Mouse (Mus musculus): Measurements from ENCODE around the gene Mgll. TPM values are rescaled to one million over a fixed set of nuclear protein-coding genes. Genes with fewer than 3 reads are reported as not detected.
A peak's percentile ranks its signal among the peaks of the same experiment; 100 is the strongest.

The Mgll gene
- total RNA-seq, 2 experiments from 2014 or later, result 83.6 to 88.1 TPM

DNA sequence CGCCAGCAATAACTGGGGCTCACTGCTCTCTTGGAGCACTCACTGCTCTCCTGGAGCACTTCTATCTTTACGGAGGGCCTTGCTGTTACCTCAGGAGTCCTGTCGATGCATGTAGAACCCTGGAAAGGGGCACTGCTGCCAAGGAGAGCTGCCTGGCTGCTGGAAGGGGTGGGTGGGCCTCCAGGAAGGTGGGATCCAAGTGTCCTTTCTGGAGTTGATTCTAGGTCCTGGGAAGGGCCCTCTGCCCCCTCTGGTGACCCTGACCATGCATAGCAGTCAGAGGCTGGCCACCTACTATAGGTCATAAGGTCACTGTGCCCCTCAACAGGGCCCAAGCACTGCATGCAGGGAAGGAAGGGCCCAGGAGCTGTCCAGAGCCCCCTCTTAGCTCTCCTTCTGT is 102.8 kb downstream of the Mgll start:
- no peak for DNase-seq (ENCODE audit: low spot score in 2 of 2)

DNA sequence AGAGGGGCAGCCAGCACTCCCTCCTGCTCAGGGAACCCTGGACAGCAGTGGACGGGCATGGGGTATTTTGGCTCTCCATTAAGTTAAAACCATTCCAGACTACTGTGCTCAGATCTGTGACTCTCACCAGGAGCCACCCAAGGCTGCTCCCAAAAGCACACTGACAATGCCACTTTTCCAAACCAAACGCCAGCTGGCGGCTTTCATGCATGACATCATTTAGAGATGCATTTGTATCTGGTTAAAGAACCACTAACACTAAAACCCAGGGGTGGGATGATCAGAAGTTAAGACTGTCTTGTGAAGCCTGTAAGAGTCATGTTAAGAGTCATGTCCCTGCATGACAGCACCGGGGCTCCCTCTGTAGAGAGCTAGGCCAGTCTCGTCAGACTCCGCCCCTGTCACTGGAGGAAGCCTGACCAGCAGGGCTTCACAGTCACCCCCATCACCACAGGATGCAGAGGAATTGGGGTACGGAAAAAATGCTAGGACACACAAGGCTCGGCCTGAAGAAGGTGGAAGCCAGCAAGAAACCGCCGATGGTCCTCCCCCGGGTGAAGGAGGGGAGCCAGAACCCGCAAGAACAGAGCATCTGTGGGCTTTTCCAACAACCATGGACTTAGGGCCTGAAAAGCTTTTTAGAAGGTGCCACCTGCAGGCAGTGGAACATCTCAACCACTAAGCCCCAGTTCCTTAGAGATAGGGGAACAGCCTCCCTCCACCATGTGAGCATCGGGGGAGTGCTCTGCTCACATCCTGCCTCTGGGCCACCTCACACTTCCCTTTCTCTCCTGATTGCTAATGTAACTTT is 103.4 kb downstream of the Mgll start:
- no peak for DNase-seq (ENCODE audit: low spot score in 2 of 2)

DNA sequence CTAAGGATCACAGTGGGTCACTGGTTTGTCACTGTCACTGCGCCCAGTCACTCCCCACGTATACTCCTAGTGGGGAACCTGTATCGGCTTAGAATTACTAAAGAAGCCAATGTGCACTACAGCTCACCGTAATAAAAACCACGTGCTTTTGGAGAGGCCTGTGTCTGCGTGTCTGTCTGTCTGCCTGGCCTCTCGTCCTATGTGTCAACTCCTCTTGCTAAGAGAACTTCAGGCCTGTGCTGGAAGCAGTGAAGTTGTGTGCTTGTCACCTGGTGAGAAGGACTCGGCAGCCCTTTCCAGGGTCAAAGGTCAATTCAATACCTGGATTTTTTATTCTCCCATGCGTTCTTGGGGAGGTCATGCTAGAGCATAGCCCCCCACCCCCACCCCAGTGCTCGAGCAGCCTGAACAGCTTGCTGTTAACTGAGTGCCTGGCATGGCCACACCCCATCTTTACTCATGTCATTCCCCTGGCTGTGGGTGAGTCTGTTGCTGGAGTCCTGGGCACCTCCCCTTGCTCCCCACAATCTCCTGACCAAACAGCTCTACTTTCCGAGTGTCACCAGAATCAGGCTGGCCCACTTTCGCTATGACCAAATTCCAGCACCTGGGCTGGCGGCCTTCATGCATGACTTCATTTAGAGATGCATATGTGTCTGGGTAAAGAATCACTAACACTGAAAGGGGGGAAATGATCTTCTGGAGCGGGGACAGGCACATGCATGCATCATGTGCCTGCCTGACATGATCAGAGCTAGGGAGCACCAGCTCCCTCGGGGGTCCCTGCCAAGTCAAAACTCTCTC is 104.2 kb downstream of the Mgll start:
- no peak for DNase-seq (ENCODE audit: low spot score in 2 of 2)

DNA sequence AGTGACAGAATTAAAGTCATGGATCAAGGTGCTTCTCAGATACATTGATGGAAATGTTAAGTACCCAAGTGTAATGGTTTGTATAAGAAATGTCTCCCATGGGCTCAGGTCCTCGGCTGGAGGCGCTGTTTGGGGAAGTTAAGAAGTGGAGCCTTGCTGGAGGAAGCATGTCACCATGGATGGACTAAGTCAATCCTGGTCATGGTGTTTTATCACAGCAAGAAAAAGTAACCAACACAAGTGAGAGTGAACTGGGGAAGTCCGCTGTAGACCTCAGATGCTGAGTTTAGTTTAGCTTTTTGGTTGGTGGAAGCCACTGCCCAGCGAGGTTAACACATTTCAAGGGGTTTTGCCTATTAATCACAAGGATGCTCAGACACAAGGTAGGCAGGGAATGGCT is 105.4 kb downstream of the Mgll start:
- no peak for DNase-seq (ENCODE audit: low spot score in 2 of 2)

DNA sequence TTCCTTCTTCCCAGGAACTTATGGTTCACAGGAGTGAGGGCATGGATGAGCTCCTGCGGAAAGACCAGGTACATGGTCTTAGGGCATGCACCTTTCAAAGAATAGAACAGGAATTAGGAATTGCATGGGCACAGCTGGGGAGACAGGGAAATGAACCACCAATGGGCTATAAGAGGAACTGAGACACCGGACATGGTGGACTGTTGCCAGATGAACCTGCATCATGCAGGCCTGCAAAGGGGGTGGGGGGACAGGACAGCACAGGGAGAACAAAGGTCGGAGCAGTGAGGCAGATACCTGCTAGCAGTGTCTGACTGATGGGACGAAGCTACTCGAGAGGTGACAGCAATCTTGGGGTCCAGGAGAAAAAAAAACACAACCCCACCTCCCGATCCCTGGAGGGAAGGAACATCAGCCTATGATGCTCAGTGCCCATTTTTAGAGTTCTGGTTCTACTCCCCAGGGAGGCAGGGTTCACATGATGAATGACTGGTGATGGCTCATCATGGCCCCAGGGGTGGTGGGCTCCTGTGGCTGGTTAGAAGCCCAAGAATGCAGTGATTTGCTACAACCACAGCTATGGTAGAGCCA is 106.0 kb downstream of the Mgll start:
- no peak for DNase-seq (ENCODE audit: low spot score in 2 of 2)

DNA sequence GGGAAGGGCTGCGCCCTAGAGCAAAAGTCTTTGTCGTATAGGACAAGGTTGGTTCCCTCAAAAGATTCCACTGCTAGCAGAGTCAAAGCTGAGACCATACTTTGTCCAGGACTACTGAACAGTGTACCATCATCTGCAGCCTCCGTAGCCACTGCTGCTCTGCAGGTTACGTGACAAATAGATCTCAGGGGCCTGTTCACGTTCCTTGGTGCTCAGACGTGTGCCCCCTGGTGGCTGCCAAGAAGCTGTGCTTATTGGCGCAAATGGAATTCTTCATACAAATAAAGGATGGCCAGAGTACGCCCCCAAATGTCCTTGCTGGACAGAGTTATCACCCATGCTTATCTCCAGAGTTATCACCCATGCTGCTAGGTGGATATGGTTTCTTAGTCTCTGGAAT is 107.2 kb downstream of the Mgll start:
- no peak for DNase-seq (ENCODE audit: low spot score in 2 of 2)

DNA sequence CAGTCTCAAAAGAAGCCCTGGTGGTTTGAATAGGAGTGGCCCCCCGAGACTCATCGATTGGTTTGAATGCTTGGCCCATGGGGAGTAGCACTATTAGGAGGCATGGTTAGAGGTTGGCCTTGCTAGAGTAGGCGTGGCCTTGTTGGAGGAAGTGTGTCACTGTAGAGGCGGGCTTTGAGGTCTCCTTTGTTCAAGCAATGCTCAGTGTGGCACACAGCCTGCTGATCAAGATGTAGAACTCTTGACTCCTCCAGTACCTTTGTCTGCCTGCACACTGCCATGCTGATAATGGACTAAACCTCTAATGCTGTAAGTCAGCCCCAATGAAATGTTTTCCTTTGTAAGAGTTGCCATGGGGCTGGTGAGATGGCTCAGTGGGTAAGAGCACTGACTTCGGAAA is 108.5 kb downstream of the Mgll start:
- DNase-seq (ENCODE audit: low spot score in 2 of 2), result no peak

DNA sequence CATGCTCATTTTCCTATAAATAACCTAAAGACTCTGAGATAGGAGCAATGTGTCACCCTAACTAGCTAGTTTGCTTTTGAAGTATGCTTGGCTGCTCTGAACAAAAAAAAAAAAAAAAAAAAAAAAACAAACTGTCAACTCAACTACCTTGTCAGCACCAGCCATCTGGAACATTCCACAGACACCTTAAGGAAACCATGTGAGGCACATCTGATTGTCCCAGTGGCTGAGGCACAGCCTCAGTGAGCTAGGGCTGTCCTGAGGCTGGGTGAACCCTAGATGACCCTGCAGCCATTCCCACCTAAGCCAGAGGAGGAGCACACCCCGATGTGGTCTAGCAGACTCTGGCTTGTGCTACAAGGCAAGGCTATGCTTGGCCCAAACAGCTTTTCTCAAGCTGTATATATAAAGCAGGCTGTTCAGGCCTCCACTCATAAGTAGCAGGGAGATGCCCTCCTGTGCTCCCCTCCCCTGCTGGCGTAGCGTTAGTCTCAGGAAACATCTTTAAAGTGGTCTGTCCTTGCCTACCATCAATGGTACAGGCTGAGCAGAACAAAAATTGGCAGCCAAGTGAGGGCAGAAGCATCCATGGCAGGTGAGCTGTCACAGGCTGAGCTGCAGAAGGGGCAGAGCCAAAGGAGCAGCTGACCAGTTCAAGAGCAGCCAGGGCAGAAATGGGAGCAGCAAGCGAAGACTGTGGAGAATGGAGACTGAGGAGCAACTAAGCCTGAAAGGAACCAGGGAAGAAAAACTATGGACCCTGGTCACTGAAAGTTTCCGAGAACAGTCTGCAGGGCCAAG is 109.3 kb downstream of the Mgll start:
- DNase-seq (ENCODE audit: low spot score in 2 of 2), result no peak

DNA sequence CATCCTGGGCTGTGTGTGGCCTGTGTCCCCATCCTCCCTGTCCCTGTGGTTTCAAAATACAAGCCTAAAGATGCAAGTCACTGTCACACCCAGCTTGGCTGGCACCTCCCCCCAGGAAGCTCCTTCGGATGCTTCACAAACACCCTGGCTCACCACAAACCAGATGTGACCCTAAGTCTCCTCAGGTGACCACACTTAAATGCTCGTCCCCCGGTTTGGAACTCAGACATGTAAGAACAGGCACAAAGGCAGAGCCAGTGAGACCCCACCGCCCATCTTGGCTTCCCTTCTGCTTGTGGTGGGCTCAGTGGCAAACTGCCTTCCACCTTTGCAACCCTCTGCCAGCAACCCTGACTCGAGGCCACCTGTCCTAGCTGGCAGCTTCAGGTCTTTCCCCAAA is 110.8 kb downstream of the Mgll start:
- DNase-seq (ENCODE audit: low spot score in 2 of 2), result no peak

DNA sequence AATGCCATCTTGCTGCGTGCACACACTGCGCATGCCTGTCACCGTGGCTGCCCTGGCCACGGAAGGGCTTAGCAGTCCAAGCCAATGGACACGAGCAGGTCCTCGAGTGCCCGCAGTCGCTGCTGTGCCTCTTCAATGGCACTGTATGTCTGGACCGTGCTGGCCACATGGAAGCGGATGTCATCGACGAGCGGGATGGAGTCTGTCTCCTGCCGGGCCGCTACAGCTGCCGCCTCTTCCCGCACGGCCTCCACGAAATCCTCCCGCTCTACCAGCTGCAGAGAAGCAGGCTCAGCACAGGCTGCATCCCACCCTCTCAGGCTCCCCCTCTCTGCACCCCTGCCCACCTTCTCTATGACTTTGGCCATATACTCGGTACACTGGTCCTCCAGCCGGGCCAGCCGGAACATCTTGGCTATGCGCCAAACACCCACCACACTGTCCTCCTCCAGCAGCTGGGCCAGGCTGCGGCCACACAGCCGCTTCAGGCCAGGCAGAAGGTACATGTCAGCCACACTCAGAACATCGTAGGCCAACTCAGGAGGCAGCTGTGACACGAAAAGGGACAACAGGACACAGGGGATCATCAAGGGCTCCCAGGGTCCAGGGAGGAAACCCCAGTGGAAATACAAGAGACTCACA is 112.1 kb downstream of the Mgll start:
- DNase-seq (ENCODE audit: low spot score in 2 of 2), result no peak

DNA sequence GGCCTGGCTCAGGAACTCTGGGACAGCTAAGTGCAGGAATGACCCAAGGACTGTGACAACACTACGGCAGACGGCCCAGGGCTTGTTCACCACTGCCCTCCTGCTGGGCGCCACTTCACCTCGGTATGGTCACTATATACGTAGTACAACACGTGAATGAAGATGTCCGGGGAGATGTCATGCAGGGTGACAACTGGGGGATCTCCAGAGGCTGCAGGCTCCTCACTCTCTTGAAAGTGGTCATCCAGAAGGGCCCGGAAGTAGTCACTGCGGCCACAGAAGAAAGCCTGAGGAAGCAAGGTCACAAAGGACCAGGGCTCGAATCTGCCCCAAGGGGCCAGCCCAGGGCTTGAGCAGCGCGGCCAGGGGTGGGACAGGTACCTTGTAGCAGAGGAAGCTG is 113.8 kb downstream of the Mgll start:
- DNase-seq (ENCODE audit: low spot score in 2 of 2), result no peak

DNA sequence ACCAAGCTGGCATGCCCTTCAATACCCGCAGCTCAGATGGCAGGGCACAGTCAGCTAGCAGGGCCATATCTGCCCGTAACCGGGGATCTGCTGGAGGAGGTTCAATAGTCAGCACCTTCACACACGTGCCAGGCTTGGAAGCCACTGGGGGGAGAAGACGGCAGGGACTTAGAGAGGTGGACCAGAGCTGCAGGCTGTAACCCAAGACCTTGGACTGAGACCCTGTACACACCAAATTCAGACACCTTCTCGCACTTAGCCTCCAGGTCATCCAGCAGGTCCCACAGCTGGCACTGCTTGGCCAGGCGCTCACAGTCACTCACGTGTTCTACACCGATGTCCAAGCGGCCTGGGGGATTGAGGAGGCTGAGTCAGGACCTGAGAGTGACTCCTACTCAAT is 114.4 kb downstream of the Mgll start:
- DNase-seq (ENCODE audit: low spot score in 2 of 2), result no peak

DNA sequence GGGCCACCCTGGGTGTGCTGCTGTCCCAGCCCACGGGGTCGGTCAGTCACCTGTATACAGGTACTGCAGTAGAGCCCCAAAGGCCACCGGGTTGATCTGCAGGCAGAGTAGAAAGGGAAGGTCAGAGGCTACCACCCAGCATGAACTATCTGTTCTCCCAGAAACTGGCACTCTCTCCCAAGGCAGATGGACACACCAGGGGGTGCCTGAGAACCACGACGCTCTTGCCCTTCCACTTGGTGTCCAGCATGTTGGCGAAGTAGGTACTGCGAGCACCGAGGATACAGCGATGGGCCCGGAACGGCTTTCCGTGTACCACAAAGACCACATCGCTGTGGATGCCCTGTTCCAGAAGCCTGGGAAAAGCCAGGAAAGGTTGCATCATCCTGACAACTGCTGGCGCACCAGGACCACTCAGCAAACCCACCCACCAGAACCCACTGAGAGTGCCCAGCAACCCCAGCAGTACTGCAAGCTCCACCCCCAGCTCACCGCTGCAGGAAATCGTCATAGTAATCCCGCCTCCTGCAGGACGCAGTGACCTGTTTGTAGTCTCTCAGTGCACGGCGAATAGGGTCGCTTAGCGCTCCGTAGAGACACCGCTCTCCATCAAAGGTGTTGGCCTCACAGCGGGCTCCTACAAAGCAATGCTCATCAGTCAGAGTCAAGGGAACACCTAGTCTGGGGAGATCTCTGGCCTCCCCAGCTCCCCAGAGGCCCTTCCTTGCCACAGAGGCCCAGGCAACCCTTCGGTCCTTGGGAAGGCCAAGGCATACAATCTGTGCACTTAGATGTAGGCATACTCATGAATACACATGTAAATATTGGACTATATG is 115.1 kb downstream of the Mgll start:
- DNase-seq (ENCODE audit: low spot score in 2 of 2), result no peak

DNA sequence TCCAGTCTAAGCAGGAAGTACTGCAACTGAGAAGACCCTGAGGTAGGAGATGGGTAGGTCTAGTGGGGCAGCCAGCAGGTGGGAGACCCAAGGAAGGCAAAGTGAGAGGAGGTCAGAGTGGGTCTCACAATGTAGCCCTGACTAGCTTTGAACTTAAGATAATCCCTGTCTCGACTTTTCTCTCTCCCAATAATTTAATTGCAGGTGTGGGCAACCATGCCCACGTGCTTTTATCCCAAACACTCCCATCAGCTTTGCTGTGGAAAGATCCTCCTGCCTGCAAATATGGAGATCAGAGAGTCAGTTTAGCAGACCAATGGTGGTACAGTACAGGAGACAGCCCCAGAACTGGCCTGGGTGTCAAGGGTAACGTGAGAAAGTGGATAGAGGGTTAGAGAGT is 116.0 kb downstream of the Mgll start:
- no peak for DNase-seq (ENCODE audit: low spot score in 2 of 2)

DNA sequence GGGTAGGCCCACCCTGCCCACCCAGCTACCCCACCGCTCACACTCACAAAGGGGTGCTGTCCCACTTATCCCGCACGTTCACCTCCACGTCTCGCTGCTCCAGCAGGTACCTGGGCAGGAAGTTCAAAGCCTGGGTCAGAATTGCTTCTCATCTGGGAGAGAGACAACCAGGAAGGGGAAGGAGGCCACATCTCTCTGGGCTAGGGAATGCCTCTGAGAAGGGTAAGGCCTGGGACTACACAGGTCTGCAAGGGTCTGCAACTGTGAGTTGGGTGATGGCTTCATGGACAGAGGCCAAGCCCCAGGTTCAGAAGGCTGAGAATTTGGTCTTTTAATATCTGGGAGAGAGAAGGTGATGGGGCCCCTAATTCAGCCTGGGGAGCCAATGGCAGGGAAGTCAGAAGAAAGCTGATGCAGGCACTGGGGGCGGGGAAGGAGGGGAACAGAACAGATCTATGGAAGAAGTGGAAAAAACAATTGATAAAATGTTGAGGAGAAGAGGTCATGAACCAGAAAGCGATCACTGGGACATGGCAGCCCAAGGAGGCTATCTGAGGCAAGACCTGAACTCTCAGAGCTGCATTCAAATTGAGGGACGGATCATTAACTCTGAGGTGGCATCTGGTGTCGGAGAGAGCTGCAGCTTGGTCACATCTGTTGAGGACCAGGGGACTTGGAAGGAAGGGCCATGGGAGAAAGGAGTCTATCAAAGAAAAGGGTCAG is 116.7 kb downstream of the Mgll start:
- DNase-seq (ENCODE audit: low spot score in 2 of 2), result no peak

DNA sequence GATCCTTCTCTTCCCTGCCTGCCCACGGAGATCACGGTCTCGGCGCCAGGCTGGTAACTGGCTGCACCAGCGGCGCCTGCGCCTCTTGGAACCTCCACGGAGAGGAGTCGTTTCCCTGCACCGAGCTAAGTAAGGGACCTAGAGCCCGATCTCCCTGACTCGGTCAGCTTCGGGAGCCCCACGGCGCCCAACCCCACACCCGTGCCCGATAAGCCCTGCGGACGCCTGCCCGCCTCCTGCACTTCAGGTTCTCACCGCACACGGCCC is 117.2 kb downstream of the Mgll start:
- DNase-seq (ENCODE audit: low spot score in 2 of 2), result no peak

DNA sequence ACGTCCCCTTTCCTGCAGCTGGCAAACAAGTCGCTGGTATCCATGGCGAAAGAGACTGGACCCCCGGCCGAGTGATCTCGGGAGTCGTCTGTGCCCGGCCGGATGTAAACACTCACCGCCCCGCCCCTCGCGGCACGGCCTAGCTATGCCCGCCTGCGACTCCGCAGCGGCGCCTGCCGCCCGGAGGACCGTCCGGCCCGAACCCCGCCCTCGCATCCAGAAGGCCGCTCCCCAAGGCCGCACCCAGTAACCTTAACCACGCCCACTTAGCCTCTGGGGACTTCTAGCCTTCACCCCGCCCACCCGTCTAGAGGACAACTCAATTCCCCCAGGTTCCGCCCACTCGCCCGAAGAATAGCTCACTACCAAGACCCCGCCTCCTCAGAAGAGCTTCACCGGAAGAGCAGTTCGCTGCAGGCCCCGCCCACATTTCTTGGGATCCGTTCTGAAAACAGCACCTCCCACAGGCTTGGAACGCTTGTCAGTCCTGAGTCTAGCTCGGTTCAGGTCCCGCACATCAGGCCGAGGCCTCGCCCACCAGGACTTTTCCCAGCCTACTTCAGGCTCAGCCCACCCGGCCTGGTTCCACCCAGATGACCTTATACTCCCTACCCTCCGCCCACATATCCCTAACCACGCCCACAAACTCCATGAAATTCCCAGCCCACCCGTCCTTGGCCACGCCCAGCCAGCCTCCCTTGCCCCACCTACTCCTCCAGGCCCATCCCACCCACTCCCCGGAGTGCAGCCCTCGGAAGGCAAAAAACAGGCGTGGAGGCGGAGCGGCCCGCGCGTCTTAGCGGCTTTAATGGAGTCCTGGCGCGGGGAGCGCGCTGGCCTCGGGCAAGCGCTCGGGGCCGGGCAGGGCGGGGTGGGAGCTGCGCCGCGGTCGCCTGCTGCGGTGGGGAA is 117.8 kb downstream of the Mgll start, which contains the start of gene Abtb1:
Abtb1 (minus strand) TSS at position 204 of the 909 bp plus-strand sequence.
- peak; percentile 94 to 99 for DNase-seq (ENCODE audit: low spot score in 2 of 2)

DNA sequence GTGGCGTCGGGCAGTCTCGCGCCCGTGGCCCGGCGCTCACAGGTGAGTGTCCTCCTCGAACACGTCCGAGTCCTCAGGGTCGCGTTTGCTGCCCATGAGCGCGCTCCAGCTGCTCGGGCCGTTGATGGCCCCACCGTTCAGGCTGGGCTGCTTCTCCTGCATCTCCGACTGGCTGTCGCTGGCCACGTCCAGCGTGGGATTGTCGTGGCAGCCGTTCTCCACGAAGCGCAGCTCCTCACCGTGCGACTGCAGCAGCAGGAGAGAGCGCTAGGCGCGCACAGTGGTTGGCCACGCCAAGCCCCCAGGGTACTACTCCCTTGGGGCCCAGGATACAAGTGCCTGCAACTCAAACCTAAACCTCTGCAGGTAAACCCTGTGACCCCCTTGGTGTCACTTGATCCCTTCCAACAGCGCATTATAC is 118.5 kb downstream of the Mgll start:
- DNase-seq (ENCODE audit: low spot score in 2 of 2), result no peak

Data from adrenal gland, postnatal 4 days (tissue).